Mouse (Mus musculus) CH12.LX (cell line): ENCODE data around the gene Zfp658. TPM values are rescaled to one million over a fixed set of nuclear protein-coding genes. Genes with fewer than 3 reads are reported as not detected.
A peak's percentile ranks its signal among the peaks of the same experiment; 100 is the strongest.

ENCODE experiments used
- DNase-seq: peaks from one replicate; pipeline ENCODE4 v3.0.0-alpha.2; 2013; ENCODE audit errors: extremely low read depth
- H3K27ac ChIP-seq: 2 replicates; pipeline ENCODE4 v1.5.1; 2012; ENCODE audit warnings: low read depth, mild to moderate bottlenecking, control low read depth, moderate library complexity; ENCODE audit not compliant: insufficient read depth
- H3K27me3 ChIP-seq: replicated peaks from 2 replicates; pipeline ENCODE3; 2012; ENCODE audit warnings: inconsistent platforms
- H3K36me3 ChIP-seq, 2 experiments: replicated peaks in 1 of 2; 2 replicates each; pipeline versions ENCODE3 to v1.6.1; 2012; ENCODE audit warnings: inconsistent platforms in 1 of 2, low read length in 1 of 2, mild to moderate bottlenecking in 1 of 2, mixed read lengths in 1 of 2, moderate library complexity in 1 of 2; ENCODE audit not compliant: control insufficient read depth in 1 of 2, insufficient read depth in 1 of 2
- H3K4me1 ChIP-seq, 2 experiments: 2 replicates each; pipeline ENCODE4 v1.6.1; 2012; ENCODE audit warnings: inconsistent platforms in 1 of 2, moderate library complexity in 1 of 2; ENCODE audit not compliant: insufficient read depth in 2 of 2, control insufficient read depth in 1 of 2
- H3K4me2 ChIP-seq: 2 replicates; pipeline ENCODE4 v1.6.1; 2012; ENCODE audit warnings: low read depth, mild to moderate bottlenecking, control low read depth; ENCODE audit not compliant: poor library complexity, insufficient read depth, severe bottlenecking
- H3K4me3 ChIP-seq, 3 experiments: fragments of 150-350 bp in 1 of 3; sonication (generic) in 1 of 3; replicated peaks in 1 of 3; 2 replicates each; pipeline versions ENCODE3 to v1.5.1; 2011 to 2012; ENCODE audit warnings: low read depth in 2 of 3, low read length in 2 of 3, mild to moderate bottlenecking in 2 of 3, moderate library complexity in 2 of 3, control low read depth in 1 of 3, improper control_type of control experiment in 1 of 3, inconsistent platforms in 1 of 3, mixed read lengths in 1 of 3; ENCODE audit not compliant: poor library complexity in 1 of 3
- H3K79me2 ChIP-seq: replicated peaks from 2 replicates; pipeline ENCODE4 v1.6.1; 2012; ENCODE audit warnings: mild to moderate bottlenecking, moderate library complexity; ENCODE audit not compliant: control insufficient read depth, poor library complexity, insufficient read depth, severe bottlenecking; ENCODE audit errors: extremely low read depth
- H3K9ac ChIP-seq: 2 replicates; pipeline ENCODE4 v1.6.1; 2012; ENCODE audit warnings: low read depth, mild to moderate bottlenecking, control low read depth, moderate library complexity; ENCODE audit not compliant: insufficient read depth
- H3K9me3 ChIP-seq: replicated peaks from 2 replicates; pipeline ENCODE3; 2012; ENCODE audit warnings: low read length, inconsistent platforms, mixed read lengths
- BHLHE40 ChIP-seq: IDR thresholded peaks from 2 replicates; pipeline ENCODE4 v1.6.1; 2011; ENCODE audit warnings: mild to moderate bottlenecking, low read depth, low read length, improper control_type of control experiment
- CHD2 ChIP-seq: IDR thresholded peaks from 2 replicates; pipeline ENCODE4 v1.6.1; 2011; ENCODE audit warnings: low read length, improper control_type of control experiment
- CTCF ChIP-seq, 2 experiments: IDR thresholded peaks in 1 of 2; conservative IDR thresholded peaks in 1 of 2; 2 replicates each; pipeline ENCODE4 v1.5.1; 2011 to 2012; ENCODE audit warnings: low read depth in 2 of 2, low read length in 2 of 2, improper control_type of control experiment in 1 of 2, inconsistent platforms in 1 of 2, mild to moderate bottlenecking in 1 of 2, moderate library complexity in 1 of 2
- HCFC1 ChIP-seq: IDR thresholded peaks from 2 replicates; pipeline ENCODE4 v1.6.1; 2012; ENCODE audit warnings: low read depth, mild to moderate bottlenecking, inconsistent platforms, low read length, improper control_type of control experiment
- IRF4 ChIP-seq: IDR thresholded peaks from 2 replicates; pipeline ENCODE4 v1.6.1; 2014; ENCODE audit warnings: low read depth, mild to moderate bottlenecking, inconsistent platforms, low read length, improper control_type of control experiment
- MAFK ChIP-seq: IDR thresholded peaks from 2 replicates; pipeline ENCODE4 v1.6.1; 2011; ENCODE audit warnings: low read length, improper control_type of control experiment; ENCODE audit not compliant: insufficient replicate concordance
- MAZ ChIP-seq: IDR thresholded peaks from 2 replicates; pipeline ENCODE4 v1.6.1; 2012; ENCODE audit warnings: low read depth, mild to moderate bottlenecking, inconsistent platforms, low read length, improper control_type of control experiment, moderate library complexity
- PAX5 ChIP-seq: IDR thresholded peaks from 2 replicates; pipeline ENCODE4 v1.6.1; 2012; ENCODE audit warnings: low read length, inconsistent platforms, mixed read lengths
- POLR2A ChIP-seq: IDR thresholded peaks from 2 replicates; pipeline ENCODE4 v1.6.1; 2011; ENCODE audit warnings: low read depth, mild to moderate bottlenecking, improper control_type of control experiment, low read length
- RAD21 ChIP-seq: IDR thresholded peaks from 2 replicates; pipeline ENCODE4 v1.6.1; 2011; ENCODE audit warnings: low read depth, mild to moderate bottlenecking, low read length, improper control_type of control experiment, moderate library complexity
- SIN3A ChIP-seq: IDR thresholded peaks from 2 replicates; pipeline ENCODE4 v1.6.1; 2012; ENCODE audit warnings: low read length, improper control_type of control experiment, inconsistent platforms
- SMC3 ChIP-seq: IDR thresholded peaks from 2 replicates; pipeline ENCODE4 v1.6.1; 2011; ENCODE audit warnings: low read depth, low read length, improper control_type of control experiment
- TBP ChIP-seq: conservative IDR thresholded peaks from 2 replicates; pipeline ENCODE4 v1.6.1; 2011; ENCODE audit warnings: low read depth, low read length, improper control_type of control experiment
- UBTF ChIP-seq: IDR thresholded peaks from 2 replicates; pipeline ENCODE4 v1.6.1; 2012; ENCODE audit warnings: low read depth, mild to moderate bottlenecking, inconsistent platforms, low read length, improper control_type of control experiment, moderate library complexity
- USF1 ChIP-seq: IDR thresholded peaks from 2 replicates; pipeline ENCODE4 v1.6.1; 2014; ENCODE audit warnings: low read depth, mild to moderate bottlenecking, inconsistent platforms, low read length, improper control_type of control experiment
- USF2 ChIP-seq: conservative IDR thresholded peaks from 2 replicates; pipeline ENCODE4 v1.6.1; 2011; ENCODE audit warnings: low read depth, low read length, improper control_type of control experiment
- dilution Hi-C: fragments of 300-500 bp; cut with MboI; formaldehyde crosslinking; loops from 2 replicates; pipeline ENCODE4 v1.14.3; 2020; ENCODE audit warnings: low sequenced_read_pairs; ENCODE audit not compliant: extremely low pct_unique_long_range_greater_than_20kb, extremely low pct_ligation_motif_present
- in situ Hi-C: fragments of 300-500 bp; cut with MboI; formaldehyde crosslinking; loops from 3 replicates; pipeline ENCODE4 v1.14.3; 2019; ENCODE audit warnings: low sequenced_read_pairs, low pct_ligation_motif_present, low pct_unique_long_range_greater_than_20kb, mixed read lengths
- polyA plus RNA-seq: library from polyadenylated mRNA; unstranded; fragments of >175 nt; gene quantifications from 2 replicates; pipeline ENCODE4 v1.2.1, GENCODE M21; 2012; ENCODE audit warnings: low read depth; ENCODE audit not compliant: insufficient read length
- total RNA-seq, 2 experiments: library from RNA; depleted of rRNA; stranded (reverse); fragments of 300-350 nt in 1 of 2; fragments of >200 nt in 1 of 2; gene quantifications; 2 replicates each; pipeline ENCODE4 v1.2.3; 2012 to 2014

Zfp658 gene
- total and polyA plus RNA-seq, 3 experiments: 2.3 to 3.3 (median 2.9) TPM

- in situ Hi-C loops (no loop called here), dilution Hi-C loops (no loop called here)
- peak; percentile 55 for DNase-seq
- TF ChIP-seq IRF4 (no peak), CTCF (conservative IDR thresholded peaks at IDR 0.05 in 1 of 2, IDR thresholded peaks at IDR 0.05 in 1 of 2; ENCODE audit: low read depth in 2 of 2, low read length in 2 of 2) (peak in 1 of 2 experiments; percentile 59; a peak in 2 of 4 replicates), RAD21 (peak; percentile 59), SMC3 (peak; percentile 63), MAZ (no peak), PAX5 (no peak), TBP (no peak), HCFC1 (no peak)
- Histone ChIP-seq H3K27me3 (no peaks in the 10 kb centered on the region), H3K9me3 (no peaks in the 10 kb centered on the region), H3K4me2 (no peak overlapping the region), H3K36me3 (no peaks in the 10 kb centered on the region), H3K4me1 (no peaks in the 10 kb centered on the region), H3K4me3 (no peak overlapping the region), H3K9ac (no peak overlapping the region), H3K79me2 (no peaks in the 10 kb centered on the region), H3K27ac (no peak overlapping the region)
These were observed 36.7 kb upstream of the Zfp658 start for GRCm38 (mm10) chr7:43525313-43525712.

GRCm38 (mm10) chr7:43530216-43530785 is 31.8 kb upstream of the Zfp658 start:
- TF ChIP-seq POLR2A: no peak
- no peak for TF ChIP-seq UBTF
- TF ChIP-seq, all 38 proteins: peak for 0
- DNase-seq: no peak
- Histone ChIP-seq H3K4me2 (no peak overlapping the region), H3K4me1 (peaks cover 0 to 4% of the 10 kb centered on the region in 2 experiments; a peak in 1 of 4 replicates), H3K36me3 (no peaks in the 10 kb centered on the region), H3K27me3 (no peaks in the 10 kb centered on the region), H3K79me2 (no peaks in the 10 kb centered on the region), H3K9me3 (peaks cover 4% of the 10 kb centered on the region), H3K9ac (no peak overlapping the region), H3K27ac (no peak overlapping the region), H3K4me3 (no peak overlapping the region)
- in situ Hi-C loops: no loop called here
- dilution Hi-C loops: no loop called here

GRCm38 (mm10) chr7:43532936-43533505 is 29.0 kb upstream of the Zfp658 start:
- Histone ChIP-seq H3K4me3 (no peak overlapping the region), H3K9me3 (peaks cover 4% of the 10 kb centered on the region), H3K27ac (no peak overlapping the region), H3K9ac (no peak overlapping the region), H3K4me2 (no peak overlapping the region), H3K27me3 (no peaks in the 10 kb centered on the region), H3K79me2 (no peaks in the 10 kb centered on the region), H3K4me1 (peaks cover 0 to 4% of the 10 kb centered on the region in 2 experiments; a peak in 1 of 4 replicates), H3K36me3 (no peaks in the 10 kb centered on the region)
- in situ Hi-C loops: no loop called here
- TF ChIP-seq USF2 (no peak), HCFC1 (no peak), SMC3 (no peak), CHD2 (no peak), PAX5 (no peak), SIN3A (no peak), USF1 (no peak), BHLHE40 (no peak), MAFK (no peak)
- dilution Hi-C loops: no loop called here
- no peak for DNase-seq
